Comparison of ENCODE assay signal across 8 mouse cellular contexts in genomic region chr7:30665321-30665720, GRCm38 (mm10). TPM values are rescaled to one million over a fixed set of nuclear protein-coding genes. Genes with fewer than 3 reads are reported as not detected.
DNase-seq lines count a peak whose midpoint lies in the region; ATAC-seq and TF ChIP-seq lines count a peak whose summit lies in the region.

No protein-coding gene starts in this region.

- peak; percentile 37 for DNase-seq in kidney, postnatal 0 days (ENCODE audit: low spot score)
- no peak for DNase-seq in kidney, adult 9 months
- no peak for DNase-seq in ES-E14 (ENCODE audit: low read depth, low spot score)
- peak; percentile 45 for DNase-seq in hindbrain, postnatal 0 days (ENCODE audit: low spot score)
- DNase-seq in adrenal gland, adult 8-10 months, result no peak

- peaks cover 4% of the 10 kb centered on the region; the same call in 1 of the 2 replicates for H3K36me3 ChIP-seq in kidney, postnatal 0 days (ENCODE audit: insufficient read depth, low read length)
- H3K36me3 ChIP-seq in ES-E14 (ENCODE audit: control insufficient read depth, insufficient read depth, low read length, poor library complexity, severe bottlenecking), result peaks cover 5% of the 10 kb centered on the region; the same call in 1 of the 2 replicates
- no peaks in the 10 kb centered on the region for H3K36me3 ChIP-seq in hindbrain, postnatal 0 days (ENCODE audit: insufficient read depth, low read length)
- 0 out of 2 replicates have a peak, but pooled peaks cover 3% of the 10 kb centered on the region for H3K36me3 ChIP-seq in midbrain, embryonic 15.5 days (replicated peaks)

- no peak overlapping the region for H3K27ac ChIP-seq in kidney, postnatal 0 days
- H3K27ac ChIP-seq in ES-E14 (ENCODE audit: insufficient read depth, low read depth, low read length, poor library complexity, severe bottlenecking), result no peak overlapping the region
- H3K27ac ChIP-seq in hindbrain, postnatal 0 days, result peak overlapping the region; percentile 85
- H3K27ac ChIP-seq in midbrain, embryonic 15.5 days, result peak overlapping the region; percentile 84

- no peaks in the 10 kb centered on the region; the same call in 1 of the 2 replicates for H3K4me1 ChIP-seq in kidney, postnatal 0 days (replicated peaks; ENCODE audit: insufficient read depth, low read length)
- no peaks in the 10 kb centered on the region for H3K4me1 ChIP-seq in ES-E14 (ENCODE audit: control insufficient read depth in 2 of 2, insufficient read depth in 2 of 2, low read length in 2 of 2, poor library complexity in 1 of 2)
- no peaks in the 10 kb centered on the region for H3K4me1 ChIP-seq in hindbrain, postnatal 0 days (ENCODE audit: insufficient read depth, low read length)
- peaks cover 12% of the 10 kb centered on the region for H3K4me1 ChIP-seq in midbrain, embryonic 15.5 days

- WGBS in kidney, postnatal 0 days, result 6% methylated on average over 11 of the region's 11 CpGs
- 5% methylated on average over 11 of the region's 11 CpGs for WGBS in hindbrain, postnatal 0 days
- 6% methylated on average over 11 of the region's 11 CpGs for WGBS in midbrain, embryonic 15.5 days

- ATAC-seq in kidney, postnatal 0 days (replicated peaks; ENCODE audit: low FRiP score, low read depth), result 0 out of 2 replicates have a peak, but pooled peaks have one; percentile 36
- peak; percentile 22; the same call in 1 of the 2 replicates for ATAC-seq in common myeloid progenitor, adult 5-6 weeks (replicated peaks; ENCODE audit: low read depth, poor library complexity, severe bottlenecking)
- ATAC-seq in hindbrain, postnatal 0 days, result peak; percentile 65
- peak; percentile 72 for ATAC-seq in midbrain, embryonic 15.5 days (replicated peaks)
- no peak for ATAC-seq in megakaryocyte progenitor cell, adult 5-6 weeks (replicated peaks; ENCODE audit: poor library complexity)

- TF ChIP-seq CTCF in kidney, postnatal 0 days (IDR thresholded peaks at IDR 0.05; ENCODE audit: low read depth), result no peak
- no peak for TF ChIP-seq CTCF in hindbrain, postnatal 0 days (IDR thresholded peaks at IDR 0.05; ENCODE audit: low read depth)

- H3K9me3 ChIP-seq in kidney, postnatal 0 days (replicated peaks; ENCODE audit: low read length), result no peaks in the 10 kb centered on the region
- no peaks in the 10 kb centered on the region for H3K9me3 ChIP-seq in ES-E14 (ENCODE audit: control insufficient read depth, insufficient read depth, low read depth, low read length)
- H3K9me3 ChIP-seq in hindbrain, postnatal 0 days (ENCODE audit: low read length), result no peaks in the 10 kb centered on the region
- H3K9me3 ChIP-seq in midbrain, embryonic 15.5 days, result no peaks in the 10 kb centered on the region

- in situ Hi-C loops in ES-E14 (cut with MboI; ENCODE audit: low sequenced_read_pairs in 2 of 2, unreplicated experiment in 2 of 2), result no loop called here

- H3K27me3 ChIP-seq in kidney, postnatal 0 days (ENCODE audit: insufficient read depth, low read length), result no peaks in the 10 kb centered on the region
- H3K27me3 ChIP-seq in hindbrain, postnatal 0 days (ENCODE audit: insufficient read depth, low read length), result no peaks in the 10 kb centered on the region; the same call in 1 of the 2 replicates
- H3K27me3 ChIP-seq in midbrain, embryonic 15.5 days (replicated peaks), result 0 out of 2 replicates have a peak, but pooled peaks cover 3% of the 10 kb centered on the region

- peak overlapping the region; percentile 71; the same call in 1 of the 2 replicates for H3K9ac ChIP-seq in kidney, postnatal 0 days (ENCODE audit: low read depth, low read length)
- peak overlapping the region; percentile 38; the same call in 1 of the 2 replicates for H3K9ac ChIP-seq in ES-E14 (ENCODE audit: insufficient read depth, low read depth, low read length, poor library complexity, severe bottlenecking)
- peak overlapping the region; percentile 68 for H3K9ac ChIP-seq in hindbrain, postnatal 0 days (replicated peaks; ENCODE audit: low read length)
- H3K9ac ChIP-seq in midbrain, embryonic 15.5 days, result peak overlapping the region; percentile 65

- H3K4me2 ChIP-seq in kidney, postnatal 0 days (ENCODE audit: low read length), result peak overlapping the region; percentile 93
- H3K4me2 ChIP-seq in hindbrain, postnatal 0 days (ENCODE audit: low read depth, low read length), result peak overlapping the region; percentile 91
- peak overlapping the region; percentile 94 for H3K4me2 ChIP-seq in midbrain, embryonic 15.5 days

- H3K4me3 ChIP-seq in kidney, postnatal 0 days (replicated peaks; ENCODE audit: low read depth, low read length), result peak overlapping the region; percentile 70
- peak overlapping the region; percentile 91 to 92 for H3K4me3 ChIP-seq in ES-E14 (ENCODE audit: insufficient read depth in 1 of 2, low read depth in 1 of 2, low read length in 2 of 2, poor library complexity in 1 of 2, severe bottlenecking in 1 of 2)
- H3K4me3 ChIP-seq in hindbrain, postnatal 0 days (ENCODE audit: low read length), result peak overlapping the region; percentile 62
- peak overlapping the region; percentile 68 for H3K4me3 ChIP-seq in midbrain, embryonic 15.5 days

TF ChIP-seq in ES-E14, 5 proteins besides CTCF, POLR2A, EP300 and RAD21:
- no peak for TF ChIP-seq CHD2 (IDR thresholded peaks at IDR 0.05; ENCODE audit: low read depth, low read length)
- no peak for TF ChIP-seq HCFC1 (IDR thresholded peaks at IDR 0.05; ENCODE audit: borderline replicate concordance, insufficient read depth, low read length)
- TF ChIP-seq ZNF384 (IDR thresholded peaks at IDR 0.05; ENCODE audit: low read depth, low read length), result no peak
- TF ChIP-seq MAFK (IDR thresholded peaks at IDR 0.05; ENCODE audit: insufficient read depth, low read depth, low read length), result no peak
- no peak for TF ChIP-seq ZC3H11A (IDR thresholded peaks at IDR 0.05; ENCODE audit: borderline replicate concordance, low read depth, low read length)

RNA-seq across cellular contexts. Expression of gene Haus5, which starts 0.5 kb away (rescaled TPM):
- 25.2 and 28.8 TPM in 2 replicates for polyA plus RNA-seq in kidney, postnatal 0 days (2015; fragmentation: Nextera tagmentation; extraction: Ambion mirVana)
- 25.1 and 41.4 TPM in 2 replicates for total RNA-seq in ES-E14 (2012; rRNA removed)
- 17.2 and 27.1 TPM in 2 replicates for total RNA-seq in common myeloid progenitor, adult 5-6 weeks (2017)
- total RNA-seq in hindbrain, postnatal 0 days (2014; rRNA removed), result 22.2 and 24.1 TPM in 2 replicates
- polyA plus RNA-seq in hindbrain, postnatal 0 days (2015; fragmentation: Nextera tagmentation; extraction: Ambion mirVana), result 19.9 and 25.8 TPM in 2 replicates
- 28.1 and 29.7 TPM in 2 replicates for polyA plus RNA-seq in midbrain, embryonic 15.5 days (2015; fragmentation: Nextera tagmentation; extraction: Ambion mirVana)
- 31.0 and 31.3 TPM in 2 replicates for total RNA-seq in megakaryocyte progenitor cell, adult 5-6 weeks (2015)
- total RNA-seq in megakaryocyte progenitor cell, adult 5-6 weeks (2017), result 21.5 and 28.7 TPM in 2 replicates
- total RNA-seq in adrenal gland, adult 8-10 months (2022), result 10 to 100 TPM in 3 of 4 experiments, 1 to 10 TPM in 1; 7.7 to 17.6 (median 12.1) TPM

RNA-seq across cellular contexts. Expression of gene Pmis2, which starts 6.1 kb away (rescaled TPM):
- not detected in 2 replicates for polyA plus RNA-seq in kidney, postnatal 0 days (2015; fragmentation: Nextera tagmentation; extraction: Ambion mirVana)
- 0.36 and 0.37 TPM in 2 replicates for total RNA-seq in ES-E14 (2012; rRNA removed)
- total RNA-seq in common myeloid progenitor, adult 5-6 weeks (2017), result not detected in 2 replicates
- total RNA-seq in hindbrain, postnatal 0 days (2014; rRNA removed), result not detected in 2 replicates
- polyA plus RNA-seq in hindbrain, postnatal 0 days (2015; fragmentation: Nextera tagmentation; extraction: Ambion mirVana), result not detected in 2 replicates
- polyA plus RNA-seq in midbrain, embryonic 15.5 days (2015; fragmentation: Nextera tagmentation; extraction: Ambion mirVana), result not detected in 2 replicates
- not detected in 2 replicates for total RNA-seq in megakaryocyte progenitor cell, adult 5-6 weeks (2015)
- total RNA-seq in megakaryocyte progenitor cell, adult 5-6 weeks (2017), result not detected in 2 replicates
- under 1 TPM in 1 of 4 experiments, not detected in 3; 0.75 TPM for total RNA-seq in adrenal gland, adult 8-10 months (2022)

RNA-seq across cellular contexts. Expression of gene Rbm42, which starts 15.2 kb away (rescaled TPM):
- polyA plus RNA-seq in kidney, postnatal 0 days (2015; fragmentation: Nextera tagmentation; extraction: Ambion mirVana), result 110 and 112 TPM in 2 replicates
- total RNA-seq in ES-E14 (2012; rRNA removed), result 66.5 and 86.0 TPM in 2 replicates
- 39.4 and 47.8 TPM in 2 replicates for total RNA-seq in common myeloid progenitor, adult 5-6 weeks (2017)
- 162 and 169 TPM in 2 replicates for total RNA-seq in hindbrain, postnatal 0 days (2014; rRNA removed)
- 116 and 118 TPM in 2 replicates for polyA plus RNA-seq in hindbrain, postnatal 0 days (2015; fragmentation: Nextera tagmentation; extraction: Ambion mirVana)
- 145 and 149 TPM in 2 replicates for polyA plus RNA-seq in midbrain, embryonic 15.5 days (2015; fragmentation: Nextera tagmentation; extraction: Ambion mirVana)
- total RNA-seq in megakaryocyte progenitor cell, adult 5-6 weeks (2015), result 43.9 and 52.2 TPM in 2 replicates
- 36.7 and 39.9 TPM in 2 replicates for total RNA-seq in megakaryocyte progenitor cell, adult 5-6 weeks (2017)
- 10 to 100 TPM; 76.5 to 93.6 (median 85.1) TPM for total RNA-seq in adrenal gland, adult 8-10 months (2022)

RNA-seq across cellular contexts. Expression of gene Etv2, which starts 29.7 kb away (rescaled TPM):
- polyA plus RNA-seq in kidney, postnatal 0 days (2015; fragmentation: Nextera tagmentation; extraction: Ambion mirVana), result not detected in 2 replicates
- 1.5 and 2.1 TPM in 2 replicates for total RNA-seq in ES-E14 (2012; rRNA removed)
- not detected in 2 replicates for total RNA-seq in common myeloid progenitor, adult 5-6 weeks (2017)
- total RNA-seq in hindbrain, postnatal 0 days (2014; rRNA removed), result not detected in 2 replicates
- polyA plus RNA-seq in hindbrain, postnatal 0 days (2015; fragmentation: Nextera tagmentation; extraction: Ambion mirVana), result not detected in 2 replicates
- polyA plus RNA-seq in midbrain, embryonic 15.5 days (2015; fragmentation: Nextera tagmentation; extraction: Ambion mirVana), result not detected in 2 replicates
- total RNA-seq in megakaryocyte progenitor cell, adult 5-6 weeks (2015), result not detected in 2 replicates
- not detected in 2 replicates for total RNA-seq in megakaryocyte progenitor cell, adult 5-6 weeks (2017)
- not detected for total RNA-seq in adrenal gland, adult 8-10 months (2022)

RNA-seq across cellular contexts. Expression of gene 2200002J24Rik, which starts 33.4 kb away (rescaled TPM):
- 2.0 and 2.5 TPM in 2 replicates for polyA plus RNA-seq in kidney, postnatal 0 days (2015; fragmentation: Nextera tagmentation; extraction: Ambion mirVana)
- total RNA-seq in ES-E14 (2012; rRNA removed), result 1.1 and 2.4 TPM in 2 replicates
- total RNA-seq in common myeloid progenitor, adult 5-6 weeks (2017), result not detected in 2 replicates
- not detected in 2 replicates for total RNA-seq in hindbrain, postnatal 0 days (2014; rRNA removed)
- polyA plus RNA-seq in hindbrain, postnatal 0 days (2015; fragmentation: Nextera tagmentation; extraction: Ambion mirVana), result 0.55 TPM in 1 of 2 replicates, not detected in the other
- not detected in 2 replicates for polyA plus RNA-seq in midbrain, embryonic 15.5 days (2015; fragmentation: Nextera tagmentation; extraction: Ambion mirVana)
- 0.69 TPM in 1 of 2 replicates, not detected in the other for total RNA-seq in megakaryocyte progenitor cell, adult 5-6 weeks (2015)
- not detected in 2 replicates for total RNA-seq in megakaryocyte progenitor cell, adult 5-6 weeks (2017)
- 10 to 100 TPM in 1 of 4 experiments, 1 to 10 TPM in 3; 2.5 to 12.3 (median 5.8) TPM for total RNA-seq in adrenal gland, adult 8-10 months (2022)

Comparison
In these comparisons a context has a peak if more than half of its experiments do, and no peak if none do; other contexts are left out.
1. DNase-seq: peak in kidney, postnatal 0 days (single experiment) and hindbrain, postnatal 0 days (single experiment); none in kidney, adult 9 months (single experiment), ES-E14 (single experiment) and adrenal gland, adult 8-10 months (single experiment).
2. H3K27ac ChIP-seq: peak in hindbrain, postnatal 0 days (single experiment) and midbrain, embryonic 15.5 days (single experiment); none in kidney, postnatal 0 days (single experiment) and ES-E14 (single experiment).
3. Peak in every context shown above with its lines, with median percentiles within 50 percentile points of each other: H3K4me2 ChIP-seq, H3K4me3 ChIP-seq and H3K9ac ChIP-seq.